Mouse (Mus musculus): Measurements from ENCODE around the gene Ttc30a1. TPM values are rescaled to one million over a fixed set of nuclear protein-coding genes. Genes with fewer than 3 reads are reported as not detected.

The Ttc30a1 gene
- polyA plus RNA-seq, 1 experiment from 2014 or later = 6.1 TPM

GRCm38 (mm10) chr2:75997726-75998125 lies 16.0 kb upstream of the Ttc30a1 start:
- Histone ChIP-seq H3K9me3 (no peaks in the 10 kb centered on the region), H3K9ac (no peak overlapping the region), H3K4me1 (0 out of 2 replicates have a peak, but pooled peaks cover 4% of the 10 kb centered on the region), H3K4me2 (no peak overlapping the region), H3K27ac (no peak overlapping the region), H3K36me3 (no peaks in the 10 kb centered on the region), H3K4me3 (replicated peaks) (no peak overlapping the region), H3K27me3 (replicated peaks) (no peaks in the 10 kb centered on the region)
- no peak for ATAC-seq (ENCODE audit: insufficient read depth, low FRiP score, low read depth)
- 45% methylated on average over 12 of the region's 12 CpGs for WGBS

GRCm38 (mm10) chr2:75994841-75995240 lies 13.1 kb upstream of the Ttc30a1 start:
- 92% methylated on average over 11 of the region's 11 CpGs for WGBS
- Histone ChIP-seq H3K27me3 (replicated peaks) (no peaks in the 10 kb centered on the region), H3K27ac (no peak overlapping the region), H3K9me3 (no peaks in the 10 kb centered on the region), H3K4me1 (peaks cover 3% of the 10 kb centered on the region; the same call in 1 of the 2 replicates), H3K4me3 (replicated peaks) (no peak overlapping the region), H3K36me3 (no peaks in the 10 kb centered on the region), H3K4me2 (no peak overlapping the region), H3K9ac (no peak overlapping the region)
- no peak for ATAC-seq (ENCODE audit: insufficient read depth, low FRiP score, low read depth)

- WGBS = 24% methylated on average over 6 of the region's 6 CpGs
- no peak overlapping the region for H3K27ac ChIP-seq
These were observed 9.9 kb upstream of the Ttc30a1 start for GRCm38 (mm10) chr2:75991581-75992205.

GRCm38 (mm10) chr2:75990885-75991539 lies 9.2 kb upstream of the Ttc30a1 start:
- Histone ChIP-seq H3K4me3 (replicated peaks) (no peak overlapping the region), H3K4me1 (peaks cover 5% of the 10 kb centered on the region; the same call in 1 of the 2 replicates), H3K36me3 (no peaks in the 10 kb centered on the region), H3K4me2 (0 out of 2 replicates have a peak overlapping the region, but pooled peaks have one; percentile 34), H3K27ac (no peak overlapping the region), H3K27me3 (replicated peaks) (no peaks in the 10 kb centered on the region), H3K9me3 (no peaks in the 10 kb centered on the region), H3K9ac (no peak overlapping the region)
- no peak for ATAC-seq (ENCODE audit: insufficient read depth, low FRiP score, low read depth)
- WGBS = 50% methylated on average over 13 of the region's 13 CpGs

More at GRCm38 (mm10) chr2:75991581-75992205, 9.9 kb upstream of the Ttc30a1 start:
- H3K27me3 ChIP-seq (replicated peaks) = no peaks in the 10 kb centered on the region
- no peaks in the 10 kb centered on the region for H3K36me3 ChIP-seq
- H3K4me3 ChIP-seq (replicated peaks) = no peak overlapping the region
- H3K9ac ChIP-seq = no peak overlapping the region
- no peak for ATAC-seq (ENCODE audit: insufficient read depth, low FRiP score, low read depth)
- no peak overlapping the region for H3K4me2 ChIP-seq
- no peaks in the 10 kb centered on the region for H3K9me3 ChIP-seq
- peaks cover 5% of the 10 kb centered on the region; the same call in 1 of the 2 replicates for H3K4me1 ChIP-seq

- no peak for ATAC-seq (ENCODE audit: insufficient read depth, low FRiP score, low read depth)
- peaks cover 7% of the 10 kb centered on the region for H3K4me1 ChIP-seq
- H3K9me3 ChIP-seq = no peaks in the 10 kb centered on the region
- no peaks in the 10 kb centered on the region for H3K36me3 ChIP-seq
- H3K4me3 ChIP-seq (replicated peaks) = no peak overlapping the region
- no peak overlapping the region for H3K4me2 ChIP-seq
- H3K27ac ChIP-seq = no peak overlapping the region
- H3K27me3 ChIP-seq (replicated peaks) = no peaks in the 10 kb centered on the region
- 50% methylated on average over 4 of the region's 4 CpGs for WGBS
- H3K9ac ChIP-seq = no peak overlapping the region
These were observed 7.9 kb upstream of the Ttc30a1 start for GRCm38 (mm10) chr2:75989694-75990093.

- Histone ChIP-seq H3K4me3 (replicated peaks) (no peak overlapping the region), H3K9ac (no peak overlapping the region), H3K4me1 (peaks cover 7% of the 10 kb centered on the region), H3K4me2 (no peak overlapping the region), H3K9me3 (no peaks in the 10 kb centered on the region), H3K27ac (no peak overlapping the region), H3K27me3 (replicated peaks) (no peaks in the 10 kb centered on the region), H3K36me3 (no peaks in the 10 kb centered on the region)
- ATAC-seq (ENCODE audit: insufficient read depth, low FRiP score, low read depth) = no peak
- 31% methylated on average over 7 of the region's 7 CpGs for WGBS
These were observed 7.1 kb upstream of the Ttc30a1 start for GRCm38 (mm10) chr2:75988779-75989363.

GRCm38 (mm10) chr2:75988378-75988777 lies 6.6 kb upstream of the Ttc30a1 start:
- H3K9ac ChIP-seq = no peak overlapping the region
- no peaks in the 10 kb centered on the region for H3K27me3 ChIP-seq (replicated peaks)
- 27% methylated on average over 4 of the region's 4 CpGs for WGBS
- H3K36me3 ChIP-seq = no peaks in the 10 kb centered on the region
- no peak overlapping the region for H3K4me2 ChIP-seq
- no peaks in the 10 kb centered on the region for H3K9me3 ChIP-seq
- ATAC-seq (ENCODE audit: insufficient read depth, low FRiP score, low read depth) = no peak
- no peak overlapping the region for H3K4me3 ChIP-seq (replicated peaks)
- H3K4me1 ChIP-seq = peaks cover 7% of the 10 kb centered on the region
- no peak overlapping the region for H3K27ac ChIP-seq

GRCm38 (mm10) chr2:75987739-75988138 lies 6.0 kb upstream of the Ttc30a1 start:
- Histone ChIP-seq H3K9ac (no peak overlapping the region), H3K36me3 (no peaks in the 10 kb centered on the region), H3K4me3 (replicated peaks) (no peak overlapping the region), H3K4me1 (peaks cover 7% of the 10 kb centered on the region), H3K27me3 (replicated peaks) (no peaks in the 10 kb centered on the region), H3K4me2 (no peak overlapping the region), H3K9me3 (no peaks in the 10 kb centered on the region), H3K27ac (no peak overlapping the region)
- ATAC-seq (ENCODE audit: insufficient read depth, low FRiP score, low read depth) = no peak
- 54% methylated on average over 9 of the region's 9 CpGs for WGBS

GRCm38 (mm10) chr2:75985124-75985523 lies 3.4 kb upstream of the Ttc30a1 start:
- Histone ChIP-seq H3K27me3 (replicated peaks) (no peaks in the 10 kb centered on the region), H3K36me3 (no peaks in the 10 kb centered on the region), H3K9ac (no peak overlapping the region), H3K4me1 (peaks cover 7% of the 10 kb centered on the region; the same call in 1 of the 2 replicates), H3K4me3 (replicated peaks) (no peak overlapping the region), H3K4me2 (no peak overlapping the region), H3K27ac (no peak overlapping the region), H3K9me3 (no peaks in the 10 kb centered on the region)
- WGBS = 0% methylated on average over 2 of the region's 2 CpGs
- peak; percentile 52; the same call in 1 of the 2 replicates for ATAC-seq (ENCODE audit: insufficient read depth, low FRiP score, low read depth)

GRCm38 (mm10) chr2:75983847-75984246 lies 2.1 kb upstream of the Ttc30a1 start:
- H3K36me3 ChIP-seq = no peaks in the 10 kb centered on the region
- H3K27me3 ChIP-seq (replicated peaks) = no peaks in the 10 kb centered on the region
- H3K4me3 ChIP-seq (replicated peaks) = no peak overlapping the region
- no peak overlapping the region for H3K9ac ChIP-seq
- H3K9me3 ChIP-seq = no peaks in the 10 kb centered on the region
- no peak overlapping the region for H3K27ac ChIP-seq
- H3K4me1 ChIP-seq = peaks cover 7% of the 10 kb centered on the region; the same call in 1 of the 2 replicates
- H3K4me2 ChIP-seq = no peak overlapping the region
- WGBS = 77% methylated on average over 3 of the region's 3 CpGs
- ATAC-seq (ENCODE audit: insufficient read depth, low FRiP score, low read depth) = no peak

GRCm38 (mm10) chr2:75983091-75983490 lies 1.3 kb upstream of the Ttc30a1 start:
- H3K27ac ChIP-seq = no peak overlapping the region
- H3K9ac ChIP-seq = no peak overlapping the region
- H3K36me3 ChIP-seq = no peaks in the 10 kb centered on the region
- H3K4me2 ChIP-seq = no peak overlapping the region
- H3K27me3 ChIP-seq (replicated peaks) = no peaks in the 10 kb centered on the region
- peaks cover 2% of the 10 kb centered on the region; the same call in 1 of the 2 replicates for H3K4me1 ChIP-seq
- ATAC-seq (ENCODE audit: insufficient read depth, low FRiP score, low read depth) = no peak
- H3K4me3 ChIP-seq (replicated peaks) = no peak overlapping the region
- H3K9me3 ChIP-seq = no peaks in the 10 kb centered on the region
- WGBS = 99% methylated on average over 3 of the region's 3 CpGs

- no peak overlapping the region for H3K4me2 ChIP-seq
- peaks cover 2% of the 10 kb centered on the region; the same call in 1 of the 2 replicates for H3K4me1 ChIP-seq
- no peak for ATAC-seq (ENCODE audit: insufficient read depth, low FRiP score, low read depth)
- 94% methylated on average over 4 of the region's 4 CpGs for WGBS
- H3K9me3 ChIP-seq = no peaks in the 10 kb centered on the region
- H3K27ac ChIP-seq = no peak overlapping the region
- no peaks in the 10 kb centered on the region for H3K36me3 ChIP-seq
- H3K9ac ChIP-seq = no peak overlapping the region
- H3K27me3 ChIP-seq (replicated peaks) = no peaks in the 10 kb centered on the region
- no peak overlapping the region for H3K4me3 ChIP-seq (replicated peaks)
These were observed 859 bp upstream of the Ttc30a1 start for GRCm38 (mm10) chr2:75982626-75983025.
